Mouse (Mus musculus) stomach, postnatal 0 days (tissue): Measurements from ENCODE around the gene Btbd9. TPM values are rescaled to one million over a fixed set of nuclear protein-coding genes. Genes with fewer than 3 reads are reported as not detected.
A peak's percentile ranks its signal among the peaks of the same experiment; 100 is the strongest.

Experiments
- ATAC-seq: fragments of 200-750 bp; cut with Nextera tagmentation; 2 replicates; pipeline ENCODE4 v1.8.0; 2017; ENCODE audit not compliant: low FRiP score, low TSS enrichment
- DNase-seq: peaks from one replicate; pipeline ENCODE4 v3.0.0-alpha.2; 2016; ENCODE audit warnings: low spot score
- H3K27ac ChIP-seq: fragments of 300-500 bp; sonication (generic); replicated peaks from 2 replicates; pipeline ENCODE4 v1.5.1; 2014; ENCODE audit warnings: mild to moderate bottlenecking, control low read depth
- H3K27me3 ChIP-seq: fragments of 300-500 bp; sonication (generic); 2 replicates; pipeline ENCODE4 v1.6.1; 2014; ENCODE audit warnings: low read length; ENCODE audit not compliant: control insufficient read depth, insufficient read depth
- H3K36me3 ChIP-seq: fragments of 300-500 bp; sonication (generic); 2 replicates; pipeline ENCODE4 v1.6.1; 2014; ENCODE audit warnings: low read length, mixed read lengths; ENCODE audit not compliant: control insufficient read depth, insufficient read depth
- H3K4me1 ChIP-seq: fragments of 300-500 bp; sonication (generic); replicated peaks from 2 replicates; pipeline ENCODE4 v1.6.1; 2014; ENCODE audit warnings: antibody characterized with exemption; ENCODE audit not compliant: control insufficient read depth, insufficient read depth
- H3K4me2 ChIP-seq: fragments of 300-500 bp; sonication (generic); replicated peaks from 2 replicates; pipeline ENCODE4 v1.6.1; 2014; ENCODE audit warnings: low read depth, mild to moderate bottlenecking, control low read depth, moderate library complexity
- H3K4me3 ChIP-seq: fragments of 300-500 bp; sonication (generic); 2 replicates; pipeline ENCODE4 v1.5.1; 2014; ENCODE audit warnings: low read depth, low read length, control low read depth
- H3K9ac ChIP-seq: fragments of 300-500 bp; sonication (generic); 2 replicates; pipeline ENCODE4 v1.6.1; 2014; ENCODE audit warnings: mild to moderate bottlenecking, low read length, control low read depth, mixed read lengths
- H3K9me3 ChIP-seq: fragments of 300-500 bp; sonication (generic); 2 replicates; pipeline ENCODE4 v1.6.1; 2016; ENCODE audit warnings: low read length; ENCODE audit not compliant: control insufficient read depth
- CTCF ChIP-seq: IDR thresholded peaks from 2 replicates; pipeline ENCODE4 v1.5.1; 2016; ENCODE audit warnings: antibody characterized with exemption, low read depth, mild to moderate bottlenecking, moderate library complexity
- EP300 ChIP-seq: optimal IDR thresholded peaks from 2 replicates; pipeline ENCODE3; 2016; ENCODE audit warnings: antibody characterized with exemption
- WGBS: fragments of 180-500 bp; shearing (Covaris S2); extraction: QIAGEN DNeasy Blood & Tissue Kit; methylation state at CpG from one replicate; pipeline ENCODE4 v1.1.7; 2014; 5-methylcytosine and 5-hydroxymethylcytosine counted together
- polyA plus RNA-seq: library from polyadenylated mRNA; unstranded; fragments of >200 nt; fragmentation: Nextera tagmentation; extraction: Ambion mirVana; gene quantifications from 2 replicates; pipeline ENCODE4 v1.2.1, GENCODE M21; 2015

Gene Btbd9
- polyA plus RNA-seq, 1 experiment from 2014 or later: 34.6 TPM

DNA sequence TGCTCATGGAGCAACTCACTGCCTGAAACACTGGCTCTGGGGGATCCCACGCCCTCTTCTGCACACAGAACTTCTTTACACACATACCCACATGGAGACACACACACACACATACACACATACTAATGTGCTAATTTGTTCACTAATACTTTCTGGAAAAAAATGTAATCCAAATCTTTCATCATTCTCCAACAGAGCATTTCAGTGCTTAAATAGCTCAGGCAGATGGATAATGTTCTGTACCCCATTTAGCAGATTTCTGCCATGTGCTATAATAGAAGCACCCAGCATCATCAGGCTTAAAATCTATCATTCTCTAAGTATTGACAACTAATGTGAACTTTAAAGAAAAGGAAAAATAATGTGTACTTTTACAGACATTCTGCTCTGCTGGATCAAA lies 4.5 kb upstream of the Btbd9 start:
- ATAC-seq (no peak), DNase-seq (no peak)
- H3K27me3 ChIP-seq: no peaks in the 10 kb centered on the region
- no peak overlapping the region for H3K27ac ChIP-seq
- no peak overlapping the region for H3K4me2 ChIP-seq
- 60% methylated on average over 1 of the region's 1 CpGs for WGBS
- H3K9ac ChIP-seq: no peak overlapping the region
- H3K36me3 ChIP-seq: no peaks in the 10 kb centered on the region
- H3K4me1 ChIP-seq: peaks cover 3% of the 10 kb centered on the region; the same call in 1 of the 2 replicates
- H3K4me3 ChIP-seq: no peak overlapping the region
- TF ChIP-seq EP300 (no peak), CTCF (no peak)
- H3K9me3 ChIP-seq: no peaks in the 10 kb centered on the region

DNA sequence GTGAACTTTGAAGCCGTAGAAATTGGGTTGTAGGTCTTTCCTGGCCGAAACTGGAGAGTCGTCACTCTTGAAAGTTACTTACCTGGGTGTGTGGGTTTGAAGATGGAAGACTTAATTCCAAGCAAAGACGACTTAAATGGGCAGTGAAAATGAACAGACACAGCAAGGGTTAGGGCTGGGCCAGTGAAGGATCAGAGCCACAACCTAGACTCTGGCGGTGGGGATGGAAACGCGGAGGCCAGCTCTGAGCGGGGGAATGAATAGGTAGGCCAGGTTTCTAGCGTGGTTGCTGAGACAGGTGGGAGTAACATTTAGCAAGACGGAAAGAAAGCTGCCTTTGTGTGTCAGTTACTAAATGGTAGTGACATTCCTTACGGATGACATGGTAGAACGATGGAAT lies 658 bp upstream of the Btbd9 start:
- Histone ChIP-seq H3K27ac (peak overlapping the region; percentile 91), H3K27me3 (no peaks in the 10 kb centered on the region), H3K9ac (peak overlapping the region; percentile 78; the same call in 1 of the 2 replicates), H3K9me3 (no peaks in the 10 kb centered on the region), H3K4me3 (peak overlapping the region; percentile 77), H3K36me3 (no peaks in the 10 kb centered on the region), H3K4me1 (peaks cover 5% of the 10 kb centered on the region; the same call in 1 of the 2 replicates), H3K4me2 (peak overlapping the region; percentile 84)
- no peak for DNase-seq
- 45% methylated on average over 12 of the region's 12 CpGs for WGBS
- no peak for TF ChIP-seq CTCF
- TF ChIP-seq EP300: no peak
- ATAC-seq: no peak

DNA sequence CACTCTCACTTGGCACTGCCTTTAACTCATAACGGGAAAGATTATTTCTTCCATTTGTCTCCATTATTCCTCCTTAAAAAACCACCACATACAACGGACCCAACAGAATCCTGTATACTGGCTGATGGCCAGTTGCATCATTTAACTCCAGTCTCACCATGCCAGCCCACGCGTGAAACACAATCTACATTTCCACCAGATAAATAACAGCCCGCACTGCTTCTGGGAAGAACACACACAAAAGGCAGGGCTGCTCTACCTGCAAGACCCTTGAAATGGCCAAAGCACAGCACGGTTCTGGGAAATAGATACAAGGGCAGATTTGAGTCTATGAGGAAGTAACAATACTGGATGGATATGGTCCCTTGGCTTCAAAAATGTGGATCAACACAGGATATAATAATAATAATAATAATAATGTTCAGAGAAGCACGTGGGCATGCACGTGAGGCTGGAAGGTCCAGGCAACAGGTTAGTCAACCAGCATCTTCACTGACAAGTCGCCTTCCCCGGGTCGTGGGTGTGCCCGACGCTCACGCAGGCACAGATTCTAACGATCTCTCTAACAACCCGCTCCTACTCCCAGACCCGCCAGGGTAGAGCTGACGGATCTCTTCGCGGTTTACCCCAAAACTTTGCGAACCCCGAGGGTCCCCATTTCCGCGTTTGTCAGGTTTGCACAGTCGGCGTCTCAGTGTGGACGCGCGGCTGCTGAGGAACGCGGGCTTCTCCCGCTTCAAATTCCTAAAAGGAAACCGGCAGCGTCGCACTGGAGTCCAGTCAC lies 975 bp downstream of the Btbd9 start:
- peak overlapping the region; percentile 78 for H3K9ac ChIP-seq

DNA sequence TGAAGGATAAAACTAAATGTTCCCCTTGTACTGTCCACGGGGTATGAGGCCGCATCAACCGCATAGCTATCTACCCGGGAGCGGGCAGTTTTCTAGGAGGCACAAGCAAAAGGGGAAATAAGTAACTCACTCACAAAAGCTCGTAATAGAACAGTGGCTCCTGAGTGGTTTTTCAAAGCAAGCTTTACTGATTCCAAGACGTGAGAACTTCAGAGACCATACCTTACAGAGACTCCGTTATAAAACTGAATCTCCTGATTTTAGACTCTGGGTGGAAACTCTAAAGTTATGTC lies 1.6 kb downstream of the Btbd9 start:
- H3K4me3 ChIP-seq: no peak overlapping the region
- H3K9ac ChIP-seq: no peak overlapping the region
- peak overlapping the region; percentile 84; the same call in 1 of the 2 replicates for H3K4me2 ChIP-seq
- no peak for ATAC-seq
- DNase-seq: no peak
- H3K27me3 ChIP-seq: no peaks in the 10 kb centered on the region
- WGBS: 60% methylated on average over 8 of the region's 8 CpGs
- H3K4me1 ChIP-seq: peaks cover 8% of the 10 kb centered on the region; the same call in 1 of the 2 replicates
- H3K9me3 ChIP-seq: no peaks in the 10 kb centered on the region
- no peak for TF ChIP-seq EP300
- TF ChIP-seq CTCF: no peak
- 0 out of 2 replicates have a peak overlapping the region, but pooled peaks have one; percentile 2 for H3K27ac ChIP-seq
- H3K36me3 ChIP-seq: no peaks in the 10 kb centered on the region

More for the DNA sequence above, 975 bp downstream of the Btbd9 start:
- 3% methylated on average over 35 of the region's 35 CpGs for WGBS
- no peaks in the 10 kb centered on the region for H3K27me3 ChIP-seq
- H3K9me3 ChIP-seq: no peaks in the 10 kb centered on the region
- peak overlapping the region; percentile 77 for H3K4me3 ChIP-seq
- peak; percentile 18; the same call in 1 of the 2 replicates for ATAC-seq
- DNase-seq: no peak
- peak overlapping the region; percentile 91 for H3K27ac ChIP-seq
- TF ChIP-seq CTCF: no peak
- TF ChIP-seq EP300: no peak
- H3K4me2 ChIP-seq: peak overlapping the region; percentile 84
- H3K4me1 ChIP-seq: peaks cover 8% of the 10 kb centered on the region; the same call in 1 of the 2 replicates
- H3K36me3 ChIP-seq: no peaks in the 10 kb centered on the region

DNA sequence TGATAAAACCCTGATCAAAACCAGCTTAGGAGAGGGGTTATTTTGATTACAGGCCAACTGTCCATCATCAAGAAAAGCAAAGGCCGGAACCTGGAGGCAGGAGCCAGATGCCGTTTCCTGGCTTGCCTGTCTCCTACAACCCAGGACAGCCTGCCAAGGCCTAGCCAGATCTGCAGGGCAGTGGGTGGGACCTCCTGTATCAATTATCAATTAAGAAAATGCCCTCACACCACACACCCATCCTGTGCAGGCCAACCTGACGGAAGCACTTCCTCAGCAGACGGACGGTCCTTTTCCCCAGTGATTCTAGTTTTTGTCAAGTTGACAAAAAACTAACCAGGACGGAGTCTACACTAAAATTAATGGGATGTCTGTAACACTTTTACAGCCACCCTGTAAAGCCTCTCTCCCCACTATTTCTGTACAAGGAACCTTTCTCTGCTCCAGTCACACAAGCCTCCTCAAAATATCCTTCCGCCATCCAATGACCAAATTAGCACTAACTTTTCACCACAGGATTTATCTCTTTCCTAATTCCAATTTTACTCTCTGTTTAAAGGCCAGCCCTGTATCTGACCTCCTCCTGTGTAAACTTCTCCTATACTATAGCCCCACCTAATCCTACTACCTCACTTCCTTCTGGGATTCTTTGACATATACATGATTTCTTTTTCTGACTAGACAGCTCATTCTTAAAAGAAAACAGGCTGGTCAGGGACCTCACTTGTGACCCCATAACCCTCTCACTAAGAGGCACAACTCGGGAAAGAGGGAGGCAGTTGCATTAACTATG lies 2.1 kb downstream of the Btbd9 start:
- WGBS: 63% methylated on average over 8 of the region's 8 CpGs
- no peak overlapping the region for H3K27ac ChIP-seq
- TF ChIP-seq EP300 (no peak), CTCF (no peak)
- no peaks in the 10 kb centered on the region for H3K9me3 ChIP-seq
- H3K4me3 ChIP-seq: no peak overlapping the region
- no peaks in the 10 kb centered on the region for H3K27me3 ChIP-seq
- no peaks in the 10 kb centered on the region for H3K36me3 ChIP-seq
- no peak overlapping the region for H3K9ac ChIP-seq
- peak overlapping the region; percentile 84 for H3K4me2 ChIP-seq
- peaks cover 8% of the 10 kb centered on the region; the same call in 1 of the 2 replicates for H3K4me1 ChIP-seq
- DNase-seq: no peak
- no peak for ATAC-seq
